Mouse (Mus musculus) G1E (cell line): ENCODE measurements at regions not wholly inside any gene's neighbourhood (a gene's known extent, or its start where the extent isn't known, plus 50 kb on each side); places are given as distances from the start of the nearest gene placed in this dataset.

ENCODE experiments used
- CTCF ChIP-seq: IDR thresholded peaks from 2 replicates; pipeline ENCODE4 v1.5.1; 2012; ENCODE audit warnings: low read depth, low read length, inconsistent platforms, mixed read lengths
- GATA1 ChIP-seq: IDR thresholded peaks from 2 replicates; pipeline ENCODE4 v1.6.1; 2012; ENCODE audit warnings: borderline replicate concordance, low read length, inconsistent platforms, mixed read lengths
- GATA2 ChIP-seq: IDR thresholded peaks from 2 replicates; pipeline ENCODE4 v1.6.1; 2012; ENCODE audit warnings: low read depth, low read length, inconsistent platforms, borderline replicate concordance
- POLR2AphosphoS5 ChIP-seq: IDR thresholded peaks from 2 replicates; pipeline ENCODE4 v1.6.1; 2012; ENCODE audit warnings: low read depth, low read length, inconsistent platforms; ENCODE audit not compliant: insufficient replicate concordance
- TAL1 ChIP-seq: conservative IDR thresholded peaks from 2 replicates; pipeline ENCODE4 v1.6.1; 2012; ENCODE audit warnings: low read depth, low read length, inconsistent platforms, mixed read lengths

DNA sequence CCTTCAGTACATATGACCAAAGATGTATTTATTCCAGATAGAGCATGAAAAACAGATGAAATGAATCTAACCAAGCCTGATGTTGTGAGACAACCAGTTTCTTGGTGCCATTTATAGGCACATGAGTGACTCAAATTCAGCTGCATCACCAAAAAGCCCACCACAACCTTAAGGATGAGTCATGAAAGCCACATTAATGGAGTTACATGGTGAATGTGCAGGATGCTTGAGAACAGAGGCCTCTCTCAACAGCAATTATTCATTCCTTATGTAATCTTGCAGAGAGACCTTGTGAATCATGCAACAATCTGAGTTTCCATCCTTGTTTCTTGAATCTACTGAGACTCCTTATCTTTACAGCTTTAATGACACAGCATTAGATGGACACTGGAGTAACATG lies 1613.1 kb upstream of the Sel1l start:
- TF ChIP-seq CTCF (no peak), TAL1 (no peak), GATA2 (no peak), GATA1 (no peak), POLR2AphosphoS5 (no peak)
